Mouse (Mus musculus): Measurements from ENCODE around the gene Sugct.

GRCm38 (mm10) chr13:17534871-17535270 is 160.5 kb downstream of the Sugct start:
- TF ChIP-seq GATA1 (IDR thresholded peaks at IDR 0.05; ENCODE audit: low read length) (no peak), TAL1 (IDR thresholded peaks at IDR 0.05; ENCODE audit: low read length) (no peak)
